Mouse (Mus musculus) mouse embryonic stem cell (cell line): ENCODE data around the gene Phldb2.

ENCODE experiments used
- in situ Hi-C, 2 experiments: fragments of 300-500 bp; cut with MboI; formaldehyde crosslinking; loops; 1 replicate in 1 of 2; 3 replicates in 1 of 2; pipeline ENCODE4 v1.14.3; 2019 to 2020; ENCODE audit warnings: low sequenced_read_pairs in 2 of 2, low pct_unique_long_range_greater_than_20kb in 1 of 2, mixed read lengths in 1 of 2; ENCODE audit not compliant: unreplicated experiment in 1 of 2

Phldb2 gene

DNA sequence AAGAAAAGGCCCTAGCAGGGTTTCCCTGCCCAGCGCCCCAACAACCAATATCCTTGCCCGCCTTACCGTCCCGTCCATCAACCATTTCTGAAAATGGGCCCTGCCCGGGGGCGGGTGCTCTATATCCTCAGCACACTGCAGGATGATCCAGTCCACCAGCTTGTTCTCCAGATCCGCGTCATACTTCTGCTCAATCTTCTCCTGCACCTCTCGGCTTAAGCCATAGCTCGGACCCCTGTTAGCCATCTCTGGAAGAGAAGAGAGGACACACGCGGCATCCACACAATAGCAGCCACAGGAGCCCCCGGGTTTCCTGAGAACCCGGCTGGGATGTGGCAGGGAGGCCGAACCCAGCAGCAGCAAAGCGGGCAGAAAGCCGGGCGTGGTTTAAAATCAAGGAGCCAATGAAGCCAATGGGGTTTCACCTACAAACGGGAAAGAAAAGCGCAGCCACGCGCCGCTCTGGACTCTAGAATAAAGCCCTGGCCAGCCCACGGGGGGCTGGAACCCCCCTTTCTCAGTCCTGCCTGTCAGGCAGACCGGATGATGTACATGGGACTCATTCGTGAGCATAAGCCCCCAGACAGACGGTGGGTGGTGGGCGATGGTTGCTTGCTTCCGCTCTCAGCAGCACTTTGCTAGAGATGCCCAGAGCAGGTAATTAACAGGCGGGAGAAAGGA lies 229.2 kb downstream of the Phldb2 start, which contains the start of gene Tagln3:
Gene Tagln3 (minus strand): TSS at position 548 of the 681 bp plus-strand sequence.
- in situ Hi-C loops: no loop called here

GRCm38 (mm10) chr16:45723172-45723901 lies 230.1 kb downstream of the Phldb2 start:
- in situ Hi-C loops: no loop called here

DNA sequence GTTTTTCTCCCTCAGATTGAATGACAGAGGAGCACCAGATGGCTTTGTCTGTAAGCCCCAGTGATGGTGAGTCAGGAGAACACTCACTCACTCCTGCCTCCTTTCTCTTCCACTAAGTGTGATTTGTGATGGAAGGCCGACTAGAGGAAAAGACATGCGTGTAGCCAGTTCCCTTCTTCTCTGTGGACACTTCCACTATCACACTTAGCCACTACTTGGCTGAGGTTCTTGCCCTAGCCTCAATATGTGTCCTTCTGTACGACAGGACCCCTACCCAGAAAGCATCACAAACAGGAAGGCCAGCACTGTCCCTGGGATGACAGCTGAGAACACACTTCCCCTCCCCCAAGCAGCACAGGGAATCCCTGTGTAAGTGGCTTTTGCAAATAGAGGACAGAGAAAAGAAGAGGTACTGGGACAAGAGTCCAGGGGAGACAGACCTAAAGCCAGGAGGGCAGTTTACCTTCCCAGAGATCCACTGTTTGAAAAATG lies 230.9 kb downstream of the Phldb2 start:
- in situ Hi-C loops: no loop called here

DNA sequence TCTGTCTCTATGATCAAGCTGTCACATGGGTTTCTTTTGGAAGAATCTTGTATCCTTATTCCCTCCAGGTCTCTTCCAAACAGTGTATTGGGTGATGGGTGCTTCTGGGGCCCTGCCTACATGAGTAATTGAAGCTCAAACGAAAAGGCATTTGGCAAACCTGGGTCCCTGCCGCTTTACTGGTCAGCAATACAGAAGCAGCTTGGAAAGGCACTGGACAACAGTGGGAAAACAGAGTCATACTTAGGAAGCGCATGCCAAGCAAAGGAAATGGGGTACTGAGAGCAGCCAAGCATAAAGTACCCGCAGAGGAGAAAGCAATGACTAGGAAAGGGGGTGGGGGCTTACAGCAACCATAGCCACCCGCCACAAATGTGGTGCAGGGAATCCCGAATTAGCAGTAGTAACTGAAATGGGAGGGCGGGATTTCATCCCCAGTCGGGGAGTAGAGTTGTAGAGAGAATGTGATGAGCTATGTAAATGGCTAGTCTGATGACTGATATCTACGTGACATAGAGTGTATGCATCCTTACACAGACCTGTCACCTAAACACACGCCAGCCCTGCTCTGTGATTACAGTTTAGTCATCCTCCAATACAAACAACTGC lies 233.3 kb downstream of the Phldb2 start:
- in situ Hi-C loops: no loop called here

- in situ Hi-C loops: no loop called here
Observed at GRCm38 (mm10) chr16:45718296-45718695, 235.1 kb downstream of the Phldb2 start.

- in situ Hi-C loops: no loop called here
Observed at GRCm38 (mm10) chr16:45714489-45715150, 238.8 kb downstream of the Phldb2 start.

DNA sequence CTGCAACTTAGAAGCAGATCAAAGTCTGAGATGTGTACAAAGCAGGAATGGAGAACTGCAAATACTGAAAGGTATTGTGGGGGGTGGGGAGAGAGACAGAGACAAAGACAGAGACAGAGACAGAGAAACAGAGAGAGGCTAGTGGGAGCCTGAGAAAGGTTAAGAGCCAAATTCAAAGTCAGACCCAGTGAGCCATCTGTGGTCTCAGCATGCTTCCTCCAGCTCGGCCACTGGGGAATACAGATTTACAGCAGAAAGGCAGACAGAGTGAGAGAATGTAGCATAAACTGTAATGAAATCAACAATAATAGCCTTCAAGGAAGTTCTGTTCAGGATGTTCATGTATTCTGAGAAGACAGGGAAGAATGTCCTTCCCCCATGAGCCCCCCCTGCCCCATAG lies 239.5 kb downstream of the Phldb2 start:
- in situ Hi-C loops: no loop called here

DNA sequence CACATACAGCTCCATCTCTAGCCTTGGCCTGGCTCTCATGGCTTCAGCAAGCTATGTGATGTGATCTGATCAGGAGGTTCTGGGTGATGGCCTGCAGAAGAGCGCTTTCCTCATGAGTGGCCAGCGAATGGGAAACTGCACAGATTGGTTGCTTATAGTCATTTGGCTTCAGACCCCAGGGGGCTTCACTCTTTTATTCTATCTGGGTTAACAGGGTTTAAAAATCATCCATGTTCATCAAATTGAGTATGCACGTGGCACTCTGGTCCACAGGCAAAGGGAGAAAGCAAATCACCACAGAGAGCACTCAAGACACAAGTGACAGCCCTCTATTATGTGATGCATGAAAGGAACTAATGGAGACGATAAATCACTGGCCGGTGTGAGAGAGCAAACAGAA lies 240.1 kb downstream of the Phldb2 start:
- in situ Hi-C loops: no loop called here

GRCm38 (mm10) chr16:45711263-45711662 lies 242.1 kb downstream of the Phldb2 start:
- in situ Hi-C loops: no loop called here

GRCm38 (mm10) chr16:45699301-45699700 lies 254.1 kb downstream of the Phldb2 start:
- in situ Hi-C loops: loop anchor here in 1 of 2 experiments (25.0 kb wide), 1 partner anchor 263 kb away; the partner anchor contains the start of gene Phldb2

- in situ Hi-C loops: loop anchor here in 1 of 2 experiments (25.0 kb wide), 1 partner anchor 264 kb away; the partner anchor contains the start of gene Phldb2
Observed at GRCm38 (mm10) chr16:45697996-45698395, 255.4 kb downstream of the Phldb2 start.
